Mouse (Mus musculus) lung, embryonic 14.5 days (tissue): ENCODE results near the gene B3gntl1. TPM values are rescaled to one million over a fixed set of nuclear protein-coding genes. Genes with fewer than 3 reads are reported as not detected.
A peak's percentile ranks its signal among the peaks of the same experiment; 100 is the strongest.

Source experiments
- ATAC-seq: fragments of 200-750 bp; cut with Nextera tagmentation; 2 replicates; pipeline ENCODE4 v1.8.0; 2017; ENCODE audit warnings: mild to moderate bottlenecking, moderate TSS enrichment, moderate library complexity; ENCODE audit not compliant: insufficient read depth
- DNase-seq: peaks from one replicate; pipeline ENCODE4 v3.0.0-alpha.2; 2015
- H3K27ac ChIP-seq: fragments of 300-500 bp; sonication (generic); 2 replicates; pipeline ENCODE4 v1.5.1; 2014; ENCODE audit warnings: low read depth, mild to moderate bottlenecking, moderate library complexity
- H3K27me3 ChIP-seq: fragments of 300-500 bp; sonication (generic); 2 replicates; pipeline ENCODE4 v1.6.1; 2014; ENCODE audit warnings: low read length, control low read depth; ENCODE audit not compliant: insufficient read depth
- H3K36me3 ChIP-seq: fragments of 300-500 bp; sonication (generic); 2 replicates; pipeline ENCODE4 v1.6.1; 2014; ENCODE audit warnings: control low read depth; ENCODE audit not compliant: insufficient read depth
- H3K4me1 ChIP-seq: fragments of 300-500 bp; sonication (generic); 2 replicates; pipeline ENCODE4 v1.6.1; 2014; ENCODE audit warnings: antibody characterized with exemption, control low read depth; ENCODE audit not compliant: insufficient read depth
- H3K4me2 ChIP-seq: fragments of 300-500 bp; sonication (generic); 2 replicates; pipeline ENCODE4 v1.6.1; 2014; ENCODE audit warnings: mild to moderate bottlenecking
- H3K4me3 ChIP-seq: fragments of 300-500 bp; sonication (generic); 2 replicates; pipeline ENCODE4 v1.5.1; 2014; ENCODE audit warnings: low read depth, low read length
- H3K9ac ChIP-seq: fragments of 300-500 bp; sonication (generic); 2 replicates; pipeline ENCODE4 v1.6.1; 2014
- H3K9me3 ChIP-seq: fragments of 300-500 bp; sonication (generic); 2 replicates; pipeline ENCODE4 v1.6.1; 2016; ENCODE audit warnings: low read depth, low read length, control low read depth
- CTCF ChIP-seq: IDR thresholded peaks from 2 replicates; pipeline ENCODE4 v1.5.1; 2016; ENCODE audit warnings: antibody characterized with exemption, low read depth
- WGBS: fragments of 180-500 bp; shearing (Covaris S2); extraction: QIAGEN DNeasy Blood & Tissue Kit; methylation state at CpG from one replicate; pipeline ENCODE4 v1.1.7; 2014; 5-methylcytosine and 5-hydroxymethylcytosine counted together
- polyA plus RNA-seq: library from polyadenylated mRNA; unstranded; fragments of >200 nt; fragmentation: Nextera tagmentation; extraction: Ambion mirVana; gene quantifications from 2 replicates; pipeline ENCODE4 v1.2.1, GENCODE M21; 2014

Gene B3gntl1
- polyA plus RNA-seq, 1 experiment from 2014 or later, result 7.3 TPM

- Histone ChIP-seq H3K4me3 (no peak overlapping the region), H3K9ac (no peak overlapping the region), H3K27me3 (no peaks in the 10 kb centered on the region), H3K4me1 (peaks cover 9% of the 10 kb centered on the region; the same call in 1 of the 2 replicates), H3K4me2 (no peak overlapping the region), H3K36me3 (0 out of 2 replicates have a peak, but pooled peaks cover 5% of the 10 kb centered on the region), H3K27ac (no peak overlapping the region), H3K9me3 (no peaks in the 10 kb centered on the region)
- ATAC-seq (no peak), DNase-seq (no peak)
- TF ChIP-seq CTCF, result no peak
- WGBS, result 93% methylated on average over 5 of the region's 5 CpGs
These were observed 37.3 kb upstream of the B3gntl1 start for GRCm38 (mm10) chr11:121710245-121710644.

GRCm38 (mm10) chr11:121709278-121709677, 36.3 kb upstream of the B3gntl1 start:
- Histone ChIP-seq H3K27me3 (no peaks in the 10 kb centered on the region; the same call in 1 of the 2 replicates), H3K4me1 (peaks cover 9% of the 10 kb centered on the region; the same call in 1 of the 2 replicates), H3K4me3 (no peak overlapping the region), H3K9ac (no peak overlapping the region), H3K36me3 (0 out of 2 replicates have a peak, but pooled peaks cover under 1% of the 10 kb centered on the region), H3K4me2 (no peak overlapping the region), H3K27ac (no peak overlapping the region), H3K9me3 (no peaks in the 10 kb centered on the region)
- no peak for TF ChIP-seq CTCF
- ATAC-seq, result no peak
- DNase-seq, result no peak
- 40% methylated on average over 4 of the region's 4 CpGs for WGBS

GRCm38 (mm10) chr11:121706521-121707005, 33.6 kb upstream of the B3gntl1 start:
- Histone ChIP-seq H3K9me3 (no peaks in the 10 kb centered on the region), H3K9ac (no peak overlapping the region), H3K4me1 (peaks cover 13% of the 10 kb centered on the region; the same call in 1 of the 2 replicates), H3K36me3 (no peaks in the 10 kb centered on the region), H3K27ac (peak overlapping the region; percentile 63), H3K4me2 (no peak overlapping the region), H3K4me3 (no peak overlapping the region), H3K27me3 (peaks cover 3% of the 10 kb centered on the region; the same call in 1 of the 2 replicates)
- WGBS, result 30% methylated on average over 7 of the region's 7 CpGs
- ATAC-seq, result no peak
- no peak for TF ChIP-seq CTCF
- peak; percentile 71 for DNase-seq

- peak; percentile 19 for DNase-seq
- peaks cover 13% of the 10 kb centered on the region for H3K4me1 ChIP-seq
- 14% methylated on average over 16 of the region's 16 CpGs for WGBS
- H3K9ac ChIP-seq, result peak overlapping the region; percentile 66
- no peaks in the 10 kb centered on the region for H3K9me3 ChIP-seq
- H3K27me3 ChIP-seq, result peaks cover 3% of the 10 kb centered on the region; the same call in 1 of the 2 replicates
- H3K4me3 ChIP-seq, result peak overlapping the region; percentile 73
- no peak for ATAC-seq
- peak overlapping the region; percentile 88 for H3K4me2 ChIP-seq
- TF ChIP-seq CTCF, result no peak
- peak overlapping the region; percentile 46 for H3K27ac ChIP-seq
- no peaks in the 10 kb centered on the region for H3K36me3 ChIP-seq
These were observed 30.8 kb upstream of the B3gntl1 start for GRCm38 (mm10) chr11:121703619-121704215.

- H3K9ac ChIP-seq, result peak overlapping the region; percentile 66
- no peak for TF ChIP-seq CTCF
- H3K36me3 ChIP-seq, result no peaks in the 10 kb centered on the region
- ATAC-seq (peak; percentile 21; the same call in 1 of the 2 replicates), DNase-seq (peak; percentile 81)
- under 1% methylated on average over 40 of the region's 40 CpGs for WGBS
- H3K9me3 ChIP-seq, result no peaks in the 10 kb centered on the region
- peaks cover 13% of the 10 kb centered on the region for H3K4me1 ChIP-seq
- peak overlapping the region; percentile 88 for H3K4me2 ChIP-seq
- H3K27ac ChIP-seq, result peak overlapping the region; percentile 76
- peaks cover 3% of the 10 kb centered on the region; the same call in 1 of the 2 replicates for H3K27me3 ChIP-seq
- H3K4me3 ChIP-seq, result peak overlapping the region; percentile 73
These were observed 30.1 kb upstream of the B3gntl1 start for GRCm38 (mm10) chr11:121702895-121703618.

GRCm38 (mm10) chr11:121702111-121702894, 29.4 kb upstream of the B3gntl1 start:
- under 1% methylated on average over 68 of the region's 69 CpGs for WGBS
- H3K4me2 ChIP-seq, result peak overlapping the region; percentile 88

More at GRCm38 (mm10) chr11:121702111-121702894, 29.4 kb upstream of the B3gntl1 start:
- Histone ChIP-seq H3K27me3 (peaks cover 3% of the 10 kb centered on the region; the same call in 1 of the 2 replicates), H3K4me1 (peaks cover 6% of the 10 kb centered on the region), H3K4me3 (peak overlapping the region; percentile 73), H3K9ac (peak overlapping the region; percentile 66), H3K9me3 (no peaks in the 10 kb centered on the region), H3K27ac (peak overlapping the region; percentile 76), H3K36me3 (no peaks in the 10 kb centered on the region)
- DNase-seq (peak; percentile 95), ATAC-seq (peak; percentile 94)
- no peak for TF ChIP-seq CTCF
